Mouse (Mus musculus) stomach, postnatal 0 days (tissue): ENCODE measurements around the gene Gng7. TPM values are rescaled to one million over a fixed set of nuclear protein-coding genes. Genes with fewer than 3 reads are reported as not detected.

Experiments used
- ATAC-seq: fragments of 200-750 bp; cut with Nextera tagmentation; 2 replicates; pipeline ENCODE4 v1.8.0; 2017; ENCODE audit not compliant: low FRiP score, low TSS enrichment
- DNase-seq: peaks from one replicate; pipeline ENCODE4 v3.0.0-alpha.2; 2016; ENCODE audit warnings: low spot score
- H3K27ac ChIP-seq: fragments of 300-500 bp; sonication (generic); replicated peaks from 2 replicates; pipeline ENCODE4 v1.5.1; 2014; ENCODE audit warnings: mild to moderate bottlenecking, control low read depth
- H3K27me3 ChIP-seq: fragments of 300-500 bp; sonication (generic); 2 replicates; pipeline ENCODE4 v1.6.1; 2014; ENCODE audit warnings: low read length; ENCODE audit not compliant: control insufficient read depth, insufficient read depth
- H3K36me3 ChIP-seq: fragments of 300-500 bp; sonication (generic); 2 replicates; pipeline ENCODE4 v1.6.1; 2014; ENCODE audit warnings: low read length, mixed read lengths; ENCODE audit not compliant: control insufficient read depth, insufficient read depth
- H3K4me1 ChIP-seq: fragments of 300-500 bp; sonication (generic); replicated peaks from 2 replicates; pipeline ENCODE4 v1.6.1; 2014; ENCODE audit warnings: antibody characterized with exemption; ENCODE audit not compliant: control insufficient read depth, insufficient read depth
- H3K4me2 ChIP-seq: fragments of 300-500 bp; sonication (generic); replicated peaks from 2 replicates; pipeline ENCODE4 v1.6.1; 2014; ENCODE audit warnings: low read depth, mild to moderate bottlenecking, control low read depth, moderate library complexity
- H3K4me3 ChIP-seq: fragments of 300-500 bp; sonication (generic); 2 replicates; pipeline ENCODE4 v1.5.1; 2014; ENCODE audit warnings: low read depth, low read length, control low read depth
- H3K9ac ChIP-seq: fragments of 300-500 bp; sonication (generic); 2 replicates; pipeline ENCODE4 v1.6.1; 2014; ENCODE audit warnings: mild to moderate bottlenecking, low read length, control low read depth, mixed read lengths
- H3K9me3 ChIP-seq: fragments of 300-500 bp; sonication (generic); 2 replicates; pipeline ENCODE4 v1.6.1; 2016; ENCODE audit warnings: low read length; ENCODE audit not compliant: control insufficient read depth
- CTCF ChIP-seq: IDR thresholded peaks from 2 replicates; pipeline ENCODE4 v1.5.1; 2016; ENCODE audit warnings: antibody characterized with exemption, low read depth, mild to moderate bottlenecking, moderate library complexity
- EP300 ChIP-seq: optimal IDR thresholded peaks from 2 replicates; pipeline ENCODE3; 2016; ENCODE audit warnings: antibody characterized with exemption
- WGBS: fragments of 180-500 bp; shearing (Covaris S2); extraction: QIAGEN DNeasy Blood & Tissue Kit; methylation state at CpG from one replicate; pipeline ENCODE4 v1.1.7; 2014; 5-methylcytosine and 5-hydroxymethylcytosine counted together
- polyA plus RNA-seq: library from polyadenylated mRNA; unstranded; fragments of >200 nt; fragmentation: Nextera tagmentation; extraction: Ambion mirVana; gene quantifications from 2 replicates; pipeline ENCODE4 v1.2.1, GENCODE M21; 2015

Gng7 gene
- polyA plus RNA-seq, 1 experiment from 2014 or later, result 1.3 TPM

DNA sequence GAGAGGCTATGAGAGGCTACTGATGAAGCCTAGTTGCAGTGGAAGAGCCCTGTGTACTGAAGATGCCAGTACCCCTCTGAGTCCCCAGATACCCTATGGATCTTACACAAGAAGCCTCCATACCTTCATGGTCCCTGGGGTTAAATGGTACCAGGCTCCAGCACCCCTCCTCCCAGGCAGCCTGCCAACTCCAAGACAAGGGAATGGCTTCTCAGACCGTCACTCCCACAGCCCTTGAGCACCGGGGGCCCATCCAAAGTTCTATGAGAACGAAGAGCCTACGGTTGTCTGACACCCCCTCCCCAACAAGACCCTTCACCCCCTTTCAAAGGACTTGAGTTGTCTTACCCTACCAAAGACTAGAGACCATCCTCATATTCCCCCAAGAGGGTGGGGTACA lies 99.0 kb downstream of the Gng7 start:
- WGBS, result 61% methylated on average over 4 of the region's 4 CpGs
- no peak for ATAC-seq
- no peaks in the 10 kb centered on the region for H3K9me3 ChIP-seq
- no peak overlapping the region for H3K4me2 ChIP-seq
- no peak overlapping the region for H3K4me3 ChIP-seq
- no peak overlapping the region for H3K9ac ChIP-seq
- no peaks in the 10 kb centered on the region for H3K36me3 ChIP-seq
- 0 out of 2 replicates have a peak, but pooled peaks cover 2% of the 10 kb centered on the region for H3K4me1 ChIP-seq
- no peak for DNase-seq
- H3K27ac ChIP-seq, result no peak overlapping the region
- H3K27me3 ChIP-seq, result no peaks in the 10 kb centered on the region
- TF ChIP-seq EP300, result no peak
- TF ChIP-seq CTCF, result no peak

DNA sequence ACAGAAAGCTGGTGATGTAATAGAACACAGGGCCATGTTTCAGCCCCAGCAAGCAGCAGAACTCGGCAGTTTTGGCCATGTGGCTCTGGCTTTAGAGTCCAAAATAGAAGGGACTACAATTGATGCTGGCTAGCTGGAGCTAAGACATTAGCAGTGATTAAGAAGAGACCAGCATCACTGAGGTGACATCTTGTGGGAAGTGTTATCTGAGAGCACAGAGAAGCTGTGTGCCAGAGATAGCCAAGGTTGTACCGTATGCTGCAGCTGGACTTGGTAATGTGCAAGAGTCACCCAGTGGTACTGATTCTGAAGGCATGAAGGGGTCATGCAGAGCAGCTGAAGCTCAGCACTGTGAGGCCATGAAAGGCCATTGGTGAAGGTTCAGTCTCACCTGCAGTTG lies 99.5 kb downstream of the Gng7 start:
- DNase-seq (no peak), ATAC-seq (no peak)
- Histone ChIP-seq H3K27ac (no peak overlapping the region), H3K27me3 (no peaks in the 10 kb centered on the region), H3K9ac (no peak overlapping the region), H3K4me3 (no peak overlapping the region), H3K36me3 (no peaks in the 10 kb centered on the region), H3K4me2 (no peak overlapping the region), H3K4me1 (0 out of 2 replicates have a peak, but pooled peaks cover 2% of the 10 kb centered on the region), H3K9me3 (no peaks in the 10 kb centered on the region)
- 79% methylated on average over 2 of the region's 2 CpGs for WGBS
- TF ChIP-seq CTCF (no peak), EP300 (no peak)

DNA sequence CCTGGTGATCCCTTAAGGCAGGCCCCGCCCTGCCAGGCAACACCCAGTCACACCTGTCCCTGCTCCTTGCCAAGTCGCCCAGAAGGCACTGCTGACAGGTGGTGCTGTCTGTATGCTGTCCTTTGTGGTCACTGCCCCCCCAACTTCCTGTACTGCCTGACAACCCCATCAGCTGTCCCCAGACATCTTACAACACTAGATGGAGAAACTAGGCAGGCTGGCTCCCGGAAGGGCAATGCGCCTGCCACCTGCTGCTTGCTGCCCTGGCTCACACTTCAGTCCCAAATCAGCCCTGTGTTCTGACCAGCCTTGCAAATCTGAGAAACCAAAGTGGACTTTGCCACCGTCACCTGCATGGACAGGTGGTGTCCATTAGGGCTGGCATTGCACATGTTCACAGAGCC lies 100.5 kb downstream of the Gng7 start:
- H3K4me2 ChIP-seq, result no peak overlapping the region
- H3K4me3 ChIP-seq, result no peak overlapping the region
- DNase-seq (peak; percentile 66), ATAC-seq (peak; percentile 47)
- no peaks in the 10 kb centered on the region for H3K27me3 ChIP-seq
- H3K27ac ChIP-seq, result peak overlapping the region; percentile 53; the same call in 1 of the 2 replicates
- WGBS, result 71% methylated on average over 5 of the region's 5 CpGs
- 0 out of 2 replicates have a peak, but pooled peaks cover 2% of the 10 kb centered on the region for H3K4me1 ChIP-seq
- H3K36me3 ChIP-seq, result no peaks in the 10 kb centered on the region
- no peaks in the 10 kb centered on the region for H3K9me3 ChIP-seq
- TF ChIP-seq CTCF (0 out of 2 replicates have a peak, but pooled peaks have one; percentile 14), EP300 (no peak)
- no peak overlapping the region for H3K9ac ChIP-seq

DNA sequence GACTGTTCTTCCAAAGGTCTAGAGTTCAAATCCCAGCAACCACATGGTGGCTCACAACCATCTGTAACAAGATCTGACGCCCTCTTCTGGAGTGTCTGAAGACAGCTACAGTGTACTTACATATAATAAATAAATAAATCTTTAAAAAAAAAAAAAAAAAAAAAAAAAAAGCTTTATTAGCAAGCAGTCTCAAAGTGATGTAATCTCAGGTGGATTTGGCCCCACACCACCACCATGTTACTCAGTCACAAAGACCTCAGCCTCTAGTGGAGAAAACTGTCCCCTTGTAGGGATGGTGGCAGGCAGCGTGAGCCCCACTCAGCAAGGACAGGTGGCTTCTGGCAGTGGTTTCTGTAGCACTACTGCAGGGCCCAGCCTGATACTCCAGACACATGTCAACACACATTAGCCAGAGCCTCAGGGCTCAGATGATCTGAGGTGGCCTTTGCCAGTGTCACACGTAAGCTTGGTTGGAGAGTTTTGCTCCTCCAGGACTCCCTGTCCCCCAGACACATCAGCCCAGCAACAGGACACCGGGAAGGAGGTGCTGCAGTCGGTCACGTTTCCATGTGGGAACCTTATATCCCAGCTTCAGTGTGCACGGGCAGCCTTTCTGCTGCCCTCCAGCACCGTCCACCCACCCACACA lies 101.3 kb downstream of the Gng7 start:
- DNase-seq, result no peak
- Histone ChIP-seq H3K27me3 (no peaks in the 10 kb centered on the region), H3K27ac (no peak overlapping the region), H3K9ac (no peak overlapping the region), H3K9me3 (no peaks in the 10 kb centered on the region), H3K4me2 (no peak overlapping the region), H3K36me3 (no peaks in the 10 kb centered on the region), H3K4me1 (0 out of 2 replicates have a peak, but pooled peaks cover 2% of the 10 kb centered on the region), H3K4me3 (no peak overlapping the region)
- no peak for TF ChIP-seq EP300
- no peak for TF ChIP-seq CTCF
- no peak for ATAC-seq
- WGBS, result 85% methylated on average over 7 of the region's 8 CpGs

DNA sequence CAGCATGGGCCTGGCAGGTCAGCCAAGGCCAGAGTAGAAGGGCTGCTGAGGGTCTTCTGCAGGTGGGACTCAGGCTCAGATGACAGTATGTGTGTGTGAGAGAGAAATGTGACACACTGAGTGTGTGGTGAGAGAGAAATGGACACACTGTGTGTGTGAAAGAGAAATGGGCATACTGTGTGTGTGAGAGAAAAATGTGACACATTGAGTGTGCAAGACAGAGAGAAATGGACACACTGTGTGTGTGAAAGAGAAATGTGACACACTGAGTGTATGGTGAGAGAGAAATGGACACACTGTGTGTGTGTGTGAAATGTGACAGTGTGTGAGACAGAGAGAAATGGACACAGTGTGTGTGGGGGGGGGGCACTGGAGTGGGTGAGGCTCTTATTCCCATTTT lies 102.9 kb downstream of the Gng7 start:
- 0 out of 2 replicates have a peak, but pooled peaks cover 2% of the 10 kb centered on the region for H3K36me3 ChIP-seq
- DNase-seq (no peak), ATAC-seq (no peak)
- no peak overlapping the region for H3K4me3 ChIP-seq
- TF ChIP-seq CTCF (no peak), EP300 (no peak)
- H3K4me1 ChIP-seq, result 0 out of 2 replicates have a peak, but pooled peaks cover 2% of the 10 kb centered on the region
- no peak overlapping the region for H3K4me2 ChIP-seq
- H3K9ac ChIP-seq, result no peak overlapping the region
- H3K27me3 ChIP-seq, result no peaks in the 10 kb centered on the region
- no peaks in the 10 kb centered on the region for H3K9me3 ChIP-seq
- no peak overlapping the region for H3K27ac ChIP-seq

DNA sequence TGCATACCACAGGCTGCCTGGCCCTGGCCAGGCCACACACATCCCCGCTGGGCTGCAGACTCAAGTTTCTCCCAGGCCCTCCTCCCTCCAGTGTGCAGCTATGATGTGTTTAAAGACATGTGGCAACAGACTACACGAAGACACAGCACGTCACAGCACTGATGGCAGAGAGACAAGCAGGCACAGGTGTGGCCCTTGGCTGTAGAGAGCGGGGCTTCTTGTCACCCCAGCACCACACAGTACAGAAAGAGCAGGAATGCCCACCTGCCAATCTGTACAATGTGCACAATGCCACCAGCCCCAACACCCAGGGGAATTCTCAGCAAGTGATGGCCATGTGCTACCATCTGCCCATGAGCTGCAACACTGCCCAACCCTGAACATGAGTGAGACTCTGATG lies 103.4 kb downstream of the Gng7 start:
- no peak overlapping the region for H3K4me2 ChIP-seq
- TF ChIP-seq EP300 (no peak), CTCF (no peak)
- H3K36me3 ChIP-seq, result peaks cover 2% of the 10 kb centered on the region; the same call in 1 of the 2 replicates
- WGBS, result 97% methylated on average over 4 of the region's 4 CpGs
- ATAC-seq, result no peak
- no peak for DNase-seq
- H3K27ac ChIP-seq, result no peak overlapping the region
- no peaks in the 10 kb centered on the region for H3K9me3 ChIP-seq
- H3K27me3 ChIP-seq, result no peaks in the 10 kb centered on the region
- H3K4me3 ChIP-seq, result no peak overlapping the region
- H3K4me1 ChIP-seq, result 0 out of 2 replicates have a peak, but pooled peaks cover 2% of the 10 kb centered on the region
- H3K9ac ChIP-seq, result no peak overlapping the region
